Mouse (Mus musculus): ENCODE measurements around the gene Pwp2. TPM values are rescaled to one million over a fixed set of nuclear protein-coding genes. Genes with fewer than 3 reads are reported as not detected.

Gene Pwp2
- 7.6 and 11.7 TPM in 2 replicates for polyA plus RNA-seq (2021; fragmentation: Nextera tagmentation)
- long read RNA-seq, experiment 1, transcript Pwp2-201 (21 exons, 3,872 nt) = major isoform, 64 of 92 reads
- long read RNA-seq, experiment 1, partial matches to known transcripts = 14 of 92 reads
- long read RNA-seq, experiment 1, other reads (novel, unspliced or antisense) = 14 of 92 reads
- long read RNA-seq, experiment 2, partial matches to known transcripts = 7 of 12 reads
- long read RNA-seq, experiment 2, other reads (novel, unspliced or antisense) = 1 of 12 reads

GRCm38 (mm10) chr10:78184531-78185380 is at the start of gene Pwp2:
Gene Pwp2, minus strand, starts transcription at chr10:78185149.

GRCm38 (mm10) chr10:78169281-78170042 is 15.5 kb downstream of the Pwp2 start, which contains the start of gene D10Jhu81e:
Gene D10Jhu81e, minus strand, starts transcription at chr10:78169782.

Other genes with a start within 250 kb of the Pwp2 start
- gene Trpm2, start 214.6 kb downstream of the Pwp2 start, polyA plus RNA-seq (2021; fragmentation: Nextera tagmentation) = 3.8 and 4.0 TPM in 2 replicates
- gene 1810043G02Rik, start 206.6 kb downstream of the Pwp2 start, polyA plus RNA-seq (2021; fragmentation: Nextera tagmentation) = 38.1 and 47.5 TPM in 2 replicates
- gene Pfkl, start 175.1 kb downstream of the Pwp2 start, polyA plus RNA-seq (2021; fragmentation: Nextera tagmentation) = 67.7 and 71.8 TPM in 2 replicates
- 0.84 TPM in 1 of 2 replicates, not detected in the other for gene Dnmt3l, start 143.2 kb downstream of the Pwp2 start, polyA plus RNA-seq (2021; fragmentation: Nextera tagmentation)
- not detected in 2 replicates for gene Aire, start 141.5 kb downstream of the Pwp2 start, polyA plus RNA-seq (2021; fragmentation: Nextera tagmentation)
- gene Icosl, start 115.8 kb downstream of the Pwp2 start, polyA plus RNA-seq (2021; fragmentation: Nextera tagmentation) = 1.2 and 2.0 TPM in 2 replicates
- 47.2 and 128 TPM in 2 replicates for gene D10Jhu81e, start 15.4 kb downstream of the Pwp2 start, polyA plus RNA-seq (2021; fragmentation: Nextera tagmentation)
- gene Trappc10, start 59.5 kb upstream of the Pwp2 start, polyA plus RNA-seq (2021; fragmentation: Nextera tagmentation) = 5.2 and 8.0 TPM in 2 replicates
- 26.7 and 68.7 TPM in 2 replicates for gene Agpat3, start 167.3 kb upstream of the Pwp2 start, polyA plus RNA-seq (2021; fragmentation: Nextera tagmentation)
- 300 and 334 TPM in 2 replicates for gene Rrp1, start 227.9 kb upstream of the Pwp2 start, polyA plus RNA-seq (2021; fragmentation: Nextera tagmentation)
- gene Cstb, start 240.5 kb upstream of the Pwp2 start, polyA plus RNA-seq (2021; fragmentation: Nextera tagmentation) = 131 and 134 TPM in 2 replicates

All from left cerebral cortex, adult 6 months (tissue).